Mouse (Mus musculus): ENCODE measurements around the gene Gm10295. TPM values are rescaled to one million over a fixed set of nuclear protein-coding genes. Genes with fewer than 3 reads are reported as not detected.

Gm10295 gene
- polyA plus RNA-seq, 1 experiment, result not detected

DNA sequence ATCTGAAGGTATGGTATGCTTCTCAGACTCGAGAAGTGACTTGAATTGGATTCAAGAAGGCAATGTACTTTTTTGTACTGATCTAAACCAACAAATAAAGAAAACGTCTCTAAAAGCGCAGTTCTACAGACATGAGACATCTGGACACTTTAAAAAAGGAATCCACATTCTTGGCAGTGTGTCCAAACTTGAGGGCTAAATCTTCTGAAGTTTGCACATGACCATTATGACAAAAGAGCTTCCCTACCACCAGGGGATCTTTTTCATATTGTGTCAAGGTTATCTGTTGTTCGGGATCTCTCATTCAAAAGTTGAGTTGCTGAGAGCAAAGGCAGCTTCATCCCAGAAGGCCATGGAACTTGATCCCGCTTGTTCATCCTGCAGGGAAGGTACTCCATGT is 40.0 kb upstream of the Gm10295 start:
- no peak for TF ChIP-seq POLR2A (IDR thresholded peaks at IDR 0.05; ENCODE audit: control insufficient read depth, extremely low read depth, insufficient read depth, low read length, poor library complexity)
- no peak for TF ChIP-seq CTCF (IDR thresholded peaks at IDR 0.05; ENCODE audit: borderline replicate concordance, control insufficient read depth, extremely low read depth, insufficient read depth, low read length, poor library complexity)
- no peaks in the 10 kb centered on the region for H3K36me3 ChIP-seq (ENCODE audit: control insufficient read depth, insufficient read depth, low read length)
- no peaks in the 10 kb centered on the region for H3K4me1 ChIP-seq (replicated peaks; ENCODE audit: control insufficient read depth, insufficient read depth, low read length)
- no peak overlapping the region for H3K27ac ChIP-seq (ENCODE audit: control insufficient read depth, insufficient read depth, low read length)
- H3K27me3 ChIP-seq (ENCODE audit: control insufficient read depth, insufficient read depth, low read length), result no peaks in the 10 kb centered on the region
- DNase-seq, result no peak
- no peak overlapping the region for H3K4me3 ChIP-seq (ENCODE audit: control insufficient read depth, insufficient read depth, low read length)
- WGBS, result 91% methylated on average over 5 of the region's 5 CpGs

DNA sequence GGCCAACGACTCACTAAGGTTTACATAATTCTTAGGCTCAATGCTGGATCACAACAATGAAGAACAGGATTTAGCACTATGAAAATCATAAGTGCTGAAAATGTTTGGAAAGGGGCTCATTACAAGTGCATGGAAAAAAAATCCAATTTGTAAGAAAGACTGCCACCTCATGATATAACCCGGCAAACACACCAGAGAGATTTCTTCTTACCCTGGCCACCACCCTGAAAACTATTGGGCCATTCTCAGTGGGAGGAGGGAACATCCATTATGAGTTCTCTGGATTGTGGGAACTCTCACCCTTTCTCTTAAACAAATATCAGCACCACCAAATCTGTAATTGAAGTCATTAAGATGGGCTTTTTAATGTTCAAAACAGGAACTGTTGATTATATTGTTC is 39.0 kb upstream of the Gm10295 start:
- no peaks in the 10 kb centered on the region for H3K36me3 ChIP-seq (ENCODE audit: control insufficient read depth, insufficient read depth, low read length)
- TF ChIP-seq CTCF (IDR thresholded peaks at IDR 0.05; ENCODE audit: borderline replicate concordance, control insufficient read depth, extremely low read depth, insufficient read depth, low read length, poor library complexity) (no peak), POLR2A (IDR thresholded peaks at IDR 0.05; ENCODE audit: control insufficient read depth, extremely low read depth, insufficient read depth, low read length, poor library complexity) (no peak)
- no peak overlapping the region for H3K27ac ChIP-seq (ENCODE audit: control insufficient read depth, insufficient read depth, low read length)
- WGBS, result 88% methylated on average over 2 of the region's 2 CpGs
- H3K4me1 ChIP-seq (replicated peaks; ENCODE audit: control insufficient read depth, insufficient read depth, low read length), result no peaks in the 10 kb centered on the region
- no peak for DNase-seq
- no peak overlapping the region for H3K4me3 ChIP-seq (ENCODE audit: control insufficient read depth, insufficient read depth, low read length)
- no peaks in the 10 kb centered on the region for H3K27me3 ChIP-seq (ENCODE audit: control insufficient read depth, insufficient read depth, low read length)

DNA sequence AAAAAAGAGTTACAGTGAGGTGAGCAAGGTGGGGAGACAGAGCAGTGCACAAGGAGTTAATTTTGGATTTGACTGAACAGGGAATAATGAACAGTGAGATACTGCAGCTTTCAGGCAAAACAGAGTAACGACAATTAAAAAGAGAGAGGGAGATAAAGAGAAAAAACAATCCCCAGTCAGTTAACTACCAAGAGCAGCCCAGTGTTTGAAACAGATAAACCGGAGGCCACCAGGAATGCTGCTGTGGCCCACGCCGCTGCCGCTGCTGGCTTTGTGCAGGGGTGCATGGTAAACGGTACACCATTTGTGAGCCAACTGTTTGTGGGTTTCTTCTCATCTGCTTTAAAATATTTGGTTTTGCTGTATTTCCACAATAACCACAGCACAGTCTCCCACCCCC is 34.8 kb upstream of the Gm10295 start:
- H3K27ac ChIP-seq (ENCODE audit: control insufficient read depth, insufficient read depth, low read length), result no peak overlapping the region
- H3K4me3 ChIP-seq (ENCODE audit: control insufficient read depth, insufficient read depth, low read length), result no peak overlapping the region
- H3K4me1 ChIP-seq (replicated peaks; ENCODE audit: control insufficient read depth, insufficient read depth, low read length), result no peaks in the 10 kb centered on the region
- 7% methylated on average over 6 of the region's 6 CpGs for WGBS
- H3K27me3 ChIP-seq (ENCODE audit: control insufficient read depth, insufficient read depth, low read length), result no peaks in the 10 kb centered on the region
- DNase-seq, result no peak
- H3K36me3 ChIP-seq (ENCODE audit: control insufficient read depth, insufficient read depth, low read length), result no peaks in the 10 kb centered on the region
- no peak for TF ChIP-seq CTCF (IDR thresholded peaks at IDR 0.05; ENCODE audit: borderline replicate concordance, control insufficient read depth, extremely low read depth, insufficient read depth, low read length, poor library complexity)
- TF ChIP-seq POLR2A (IDR thresholded peaks at IDR 0.05; ENCODE audit: control insufficient read depth, extremely low read depth, insufficient read depth, low read length, poor library complexity), result no peak

DNA sequence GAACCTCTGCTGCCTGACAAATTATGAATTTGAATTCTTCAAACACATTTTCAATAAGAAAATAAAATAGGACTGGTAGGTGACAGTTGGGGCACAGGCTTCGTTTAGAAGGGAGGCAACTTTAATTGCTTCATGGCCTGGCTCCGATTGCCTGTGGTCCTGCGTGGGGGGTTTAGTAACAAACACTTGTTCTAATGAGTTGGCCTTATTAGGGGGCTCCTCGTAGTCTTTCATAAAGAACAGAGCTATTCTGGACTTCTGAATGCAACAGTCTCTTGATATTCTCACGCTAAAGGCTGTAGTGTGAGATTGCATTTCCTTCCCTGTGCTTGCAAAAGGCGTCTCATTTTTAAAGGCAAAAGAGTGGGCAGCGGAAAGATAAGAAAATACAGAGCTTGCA is 33.6 kb upstream of the Gm10295 start:
- Histone ChIP-seq H3K4me3 (ENCODE audit: control insufficient read depth, insufficient read depth, low read length) (no peak overlapping the region), H3K27me3 (ENCODE audit: control insufficient read depth, insufficient read depth, low read length) (no peaks in the 10 kb centered on the region), H3K36me3 (ENCODE audit: control insufficient read depth, insufficient read depth, low read length) (no peaks in the 10 kb centered on the region), H3K4me1 (replicated peaks; ENCODE audit: control insufficient read depth, insufficient read depth, low read length) (no peaks in the 10 kb centered on the region), H3K27ac (ENCODE audit: control insufficient read depth, insufficient read depth, low read length) (no peak overlapping the region)
- TF ChIP-seq POLR2A (IDR thresholded peaks at IDR 0.05; ENCODE audit: control insufficient read depth, extremely low read depth, insufficient read depth, low read length, poor library complexity) (no peak), CTCF (IDR thresholded peaks at IDR 0.05; ENCODE audit: borderline replicate concordance, control insufficient read depth, extremely low read depth, insufficient read depth, low read length, poor library complexity) (no peak)
- DNase-seq, result no peak
- WGBS, result 83% methylated on average over 7 of the region's 7 CpGs

DNA sequence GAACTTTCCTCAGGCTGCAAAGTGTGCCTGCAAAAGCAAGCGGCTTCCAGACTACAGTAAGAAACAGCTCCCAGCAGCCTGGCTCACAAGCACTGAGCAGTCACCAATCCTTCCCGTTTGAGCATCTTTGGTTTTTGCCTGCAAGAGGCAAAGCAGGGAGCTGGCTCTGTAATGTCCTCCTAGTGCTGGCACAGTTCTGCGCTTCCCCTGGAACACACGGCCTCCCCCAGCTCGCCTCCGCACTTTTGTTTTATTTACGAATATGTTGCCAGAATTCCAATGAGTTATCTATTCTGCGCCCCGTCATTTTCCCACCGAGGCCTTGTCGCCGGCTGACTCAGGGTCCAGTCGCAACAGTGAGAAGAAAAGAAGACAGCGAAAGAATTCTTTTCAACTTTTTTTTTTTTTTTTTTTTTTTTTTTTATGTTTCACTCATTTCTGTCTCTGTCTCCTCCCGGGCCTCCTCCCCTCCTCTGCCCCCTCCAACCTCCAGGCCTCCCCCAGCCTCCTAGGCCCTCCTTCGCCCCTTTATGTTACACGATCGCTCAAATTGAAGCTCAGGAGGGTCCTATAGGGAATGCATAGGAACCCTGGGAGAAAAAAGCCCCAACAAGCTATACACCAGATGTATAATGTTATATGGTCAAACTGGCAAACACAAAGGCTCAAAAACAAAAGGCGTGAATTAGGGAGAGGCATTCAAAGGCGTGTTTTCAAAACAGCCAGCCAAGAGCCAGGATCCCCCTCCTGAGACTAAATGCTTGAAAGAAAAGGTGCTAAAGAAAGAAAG is 32.3 kb upstream of the Gm10295 start:
- no peaks in the 10 kb centered on the region for H3K4me1 ChIP-seq (replicated peaks; ENCODE audit: control insufficient read depth, insufficient read depth, low read length)
- WGBS, result 93% methylated on average over 20 of the region's 20 CpGs
- no peaks in the 10 kb centered on the region for H3K27me3 ChIP-seq (ENCODE audit: control insufficient read depth, insufficient read depth, low read length)
- no peak for DNase-seq
- no peak for TF ChIP-seq CTCF (IDR thresholded peaks at IDR 0.05; ENCODE audit: borderline replicate concordance, control insufficient read depth, extremely low read depth, insufficient read depth, low read length, poor library complexity)
- no peak for TF ChIP-seq POLR2A (IDR thresholded peaks at IDR 0.05; ENCODE audit: control insufficient read depth, extremely low read depth, insufficient read depth, low read length, poor library complexity)
- H3K4me3 ChIP-seq (ENCODE audit: control insufficient read depth, insufficient read depth, low read length), result no peak overlapping the region
- no peaks in the 10 kb centered on the region for H3K36me3 ChIP-seq (ENCODE audit: control insufficient read depth, insufficient read depth, low read length)
- H3K27ac ChIP-seq (ENCODE audit: control insufficient read depth, insufficient read depth, low read length), result no peak overlapping the region

DNA sequence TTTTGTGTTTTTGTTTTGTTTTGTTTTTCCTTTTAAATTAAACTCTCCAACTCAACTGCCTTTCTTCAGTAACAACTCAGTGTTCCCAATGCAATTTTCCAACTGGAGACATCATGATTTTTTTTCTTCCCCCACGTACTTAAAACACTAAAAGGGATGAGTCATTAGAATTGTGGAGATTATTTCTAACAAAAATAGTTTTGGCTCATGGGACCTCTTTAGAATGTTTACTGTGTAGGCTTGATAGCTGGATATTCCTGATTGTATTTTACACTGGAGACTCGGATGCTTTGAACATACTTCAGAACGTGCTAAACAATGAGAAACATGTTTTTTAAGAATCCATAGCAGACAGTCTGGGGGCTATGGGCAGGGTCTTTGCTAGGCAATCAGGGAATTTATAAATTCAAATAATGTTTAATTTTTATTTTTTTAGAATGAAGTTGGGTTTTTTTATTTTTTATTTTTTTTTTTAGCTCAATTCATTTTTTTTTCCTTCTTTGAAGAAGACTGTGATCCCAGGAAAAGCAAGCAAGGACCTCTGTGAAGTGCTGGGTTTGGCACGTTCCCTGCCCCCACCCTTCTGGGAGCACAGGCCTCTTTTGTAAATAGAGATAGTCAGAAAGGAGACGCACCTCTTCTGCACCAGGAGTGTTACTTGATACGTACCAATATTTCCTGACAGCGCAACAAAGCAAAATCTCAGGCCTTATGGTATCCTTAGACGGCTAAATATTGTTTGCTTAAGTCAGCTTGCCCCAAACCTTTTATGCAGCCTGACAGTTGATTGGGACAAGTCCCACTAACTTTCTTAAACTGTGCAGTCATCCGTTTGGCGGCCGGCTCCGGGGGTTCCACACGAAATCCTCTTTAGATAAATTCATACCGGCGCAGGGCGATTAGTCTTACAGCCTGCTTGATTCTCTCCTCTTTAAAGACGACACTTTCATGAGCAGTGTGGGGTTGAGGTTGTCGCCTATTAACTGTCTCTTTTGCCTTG is 28.8 kb upstream of the Gm10295 start:
- TF ChIP-seq POLR2A (IDR thresholded peaks at IDR 0.05; ENCODE audit: control insufficient read depth, extremely low read depth, insufficient read depth, low read length, poor library complexity) (no peak), CTCF (IDR thresholded peaks at IDR 0.05; ENCODE audit: borderline replicate concordance, control insufficient read depth, extremely low read depth, insufficient read depth, low read length, poor library complexity) (no peak)
- Histone ChIP-seq H3K36me3 (ENCODE audit: control insufficient read depth, insufficient read depth, low read length) (no peaks in the 10 kb centered on the region), H3K4me1 (replicated peaks; ENCODE audit: control insufficient read depth, insufficient read depth, low read length) (no peaks in the 10 kb centered on the region), H3K27me3 (ENCODE audit: control insufficient read depth, insufficient read depth, low read length) (no peaks in the 10 kb centered on the region), H3K27ac (ENCODE audit: control insufficient read depth, insufficient read depth, low read length) (no peak overlapping the region), H3K4me3 (ENCODE audit: control insufficient read depth, insufficient read depth, low read length) (no peak overlapping the region)
- DNase-seq, result no peak
- WGBS, result 89% methylated on average over 18 of the region's 18 CpGs
